Mouse (Mus musculus) ovary, postnatal 36 days (tissue): ENCODE measurements around the gene Pam.
"Not testable (repeated sequence)": the region's sequence is repeated elsewhere in the genome, so short reads cannot be mapped to it uniquely, and the experiment has no call there.

ENCODE experiments used
- DNase-seq: peaks from one replicate; pipeline ENCODE4 v3.0.0; 2022; ENCODE audit warnings: low spot score, mixed read lengths

The Pam gene

DNA sequence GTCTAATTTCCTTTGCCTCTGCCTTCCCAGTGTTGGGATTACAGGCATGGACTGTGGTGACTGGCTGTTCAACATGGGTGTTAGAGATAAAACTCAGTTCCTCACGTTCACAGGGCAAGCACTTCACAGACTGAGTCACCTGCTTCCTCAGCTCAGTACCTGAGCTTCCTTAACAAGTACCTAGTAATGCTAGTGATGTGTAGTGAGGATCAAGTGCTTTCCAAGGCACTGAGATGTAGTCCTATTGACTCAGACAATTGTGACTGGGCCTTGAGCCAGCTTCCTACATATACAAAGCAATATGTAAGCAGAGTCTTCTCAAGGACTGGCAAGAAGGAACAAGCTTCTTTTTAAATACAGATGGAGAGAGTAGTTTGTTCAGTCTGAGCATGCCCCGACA is 131.7 kb downstream of the Pam start:
- DNase-seq = no peak

DNA sequence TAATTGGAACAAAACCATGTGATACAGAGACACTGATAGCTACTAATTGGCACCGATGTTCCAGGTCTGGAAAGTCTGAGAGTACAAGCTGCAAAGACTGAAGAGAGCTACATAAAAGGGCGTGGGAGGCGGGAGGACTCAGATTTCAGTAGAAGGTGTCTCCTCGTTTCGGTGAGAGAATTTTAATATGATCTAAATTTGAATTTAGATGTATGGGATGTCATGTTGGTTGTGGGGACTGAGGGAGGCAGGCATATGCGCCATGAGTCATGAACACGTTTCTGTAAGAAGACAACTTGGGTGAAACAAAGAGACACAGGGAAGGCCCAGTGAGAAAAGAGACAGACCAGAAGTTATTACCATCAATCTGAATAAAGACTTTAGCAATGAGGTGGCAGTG is 133.3 kb downstream of the Pam start:
- DNase-seq = no peak

DNA sequence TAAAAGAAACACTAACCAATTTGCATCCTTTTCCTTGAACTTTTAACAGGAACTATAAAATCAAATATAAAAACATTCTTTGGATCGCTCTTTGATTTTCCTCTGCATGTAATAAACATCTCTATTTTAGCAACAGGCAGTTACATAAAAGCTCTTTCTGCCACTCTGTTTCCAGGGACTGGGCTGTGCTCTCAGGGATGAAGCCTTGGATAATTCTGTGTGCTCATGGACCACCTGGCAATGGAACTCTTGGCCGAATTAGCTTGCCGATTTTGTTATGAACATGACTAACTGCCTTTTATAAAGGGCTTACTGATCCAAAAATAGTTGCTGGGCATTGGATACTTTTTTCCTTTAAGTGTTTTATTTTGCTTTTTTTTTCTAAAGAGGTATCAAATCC is 134.8 kb downstream of the Pam start:
- DNase-seq = no peak

- no peak for DNase-seq
These were observed 135.3 kb downstream of the Pam start for GRCm38 (mm10) chr1:97960124-97960523.

GRCm38 (mm10) chr1:97958759-97959158 is 136.7 kb downstream of the Pam start:
- no peak for DNase-seq

DNA sequence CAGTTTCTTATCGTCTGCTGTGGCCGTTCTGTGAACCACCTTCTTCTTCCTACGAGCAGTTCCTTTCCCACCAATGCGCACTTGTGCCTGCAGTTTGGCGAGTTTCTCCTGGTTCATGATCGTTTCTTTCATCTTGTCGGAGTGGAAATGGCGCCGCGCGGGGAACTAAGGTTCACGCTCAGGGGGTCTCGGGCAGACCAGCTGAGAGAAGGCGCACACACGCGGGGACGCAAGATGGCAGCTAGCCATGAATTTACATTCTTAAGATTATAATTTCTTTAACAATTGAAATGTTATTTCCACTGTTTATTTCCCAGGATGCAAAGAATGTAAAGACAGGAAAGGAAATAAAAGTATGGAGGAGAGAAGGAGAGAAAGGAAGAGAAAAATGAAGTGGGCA is 146.2 kb downstream of the Pam start:
- DNase-seq = not testable (repeated sequence)

- DNase-seq = no peak
These were observed 148.3 kb downstream of the Pam start for GRCm38 (mm10) chr1:97947100-97947499.

DNA sequence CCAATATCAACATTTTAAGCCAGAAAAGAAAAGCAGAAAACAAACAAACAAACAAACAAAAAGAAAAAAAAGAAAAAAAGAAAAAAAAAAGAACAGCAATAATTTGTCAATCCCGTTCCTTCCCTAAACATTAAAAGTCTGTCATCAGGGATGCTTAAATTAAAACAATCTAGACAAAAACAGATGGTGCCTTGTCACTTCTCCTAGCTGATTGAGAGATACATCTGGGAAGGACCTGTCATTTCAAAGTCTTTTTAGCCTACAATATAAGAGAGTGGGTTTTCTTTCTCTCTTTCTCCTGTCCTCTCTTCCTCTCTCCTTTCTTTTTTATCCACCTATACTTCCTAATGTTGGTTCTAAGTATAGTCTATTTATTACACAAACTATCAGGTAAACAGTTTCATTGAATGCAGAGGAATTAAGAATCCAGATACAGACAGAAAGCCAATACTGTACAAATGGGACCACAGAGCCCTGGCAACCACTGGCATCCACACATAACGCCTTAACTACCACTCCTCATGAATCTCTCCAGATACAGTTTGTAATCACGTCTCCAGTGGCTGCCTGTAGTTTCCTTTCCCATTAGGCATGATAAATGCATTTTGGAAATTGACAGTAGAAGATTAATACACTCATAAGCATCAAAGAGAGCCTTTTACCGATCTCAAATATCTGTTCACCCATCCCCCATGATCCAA is 151.4 kb downstream of the Pam start:
- no peak for DNase-seq

- DNase-seq = no peak
These were observed 152.0 kb downstream of the Pam start for GRCm38 (mm10) chr1:97943402-97943801.

GRCm38 (mm10) chr1:97942966-97943365 is 152.5 kb downstream of the Pam start:
- no peak for DNase-seq

- DNase-seq = no peak
These were observed 156.9 kb downstream of the Pam start for GRCm38 (mm10) chr1:97938586-97938985.

DNA sequence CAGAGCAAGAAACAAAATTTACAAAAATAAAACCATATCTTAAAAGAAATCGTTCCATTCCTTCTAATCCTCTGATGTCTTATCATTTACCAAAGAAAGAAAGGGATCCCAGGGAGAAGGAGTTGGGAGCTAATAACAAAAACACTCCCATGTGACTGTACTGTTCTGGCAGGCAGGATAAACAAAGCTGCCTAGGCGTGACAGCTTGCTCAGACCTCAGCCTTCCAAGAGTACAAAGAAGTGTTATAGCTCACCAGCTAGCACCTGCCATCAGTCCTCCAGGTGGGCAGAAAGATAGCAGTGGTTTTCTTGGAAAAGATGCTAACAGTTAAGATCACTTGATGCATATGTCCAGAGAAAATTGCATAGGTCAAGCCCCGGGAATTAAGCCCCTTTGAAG is 157.4 kb downstream of the Pam start:
- DNase-seq = no peak

DNA sequence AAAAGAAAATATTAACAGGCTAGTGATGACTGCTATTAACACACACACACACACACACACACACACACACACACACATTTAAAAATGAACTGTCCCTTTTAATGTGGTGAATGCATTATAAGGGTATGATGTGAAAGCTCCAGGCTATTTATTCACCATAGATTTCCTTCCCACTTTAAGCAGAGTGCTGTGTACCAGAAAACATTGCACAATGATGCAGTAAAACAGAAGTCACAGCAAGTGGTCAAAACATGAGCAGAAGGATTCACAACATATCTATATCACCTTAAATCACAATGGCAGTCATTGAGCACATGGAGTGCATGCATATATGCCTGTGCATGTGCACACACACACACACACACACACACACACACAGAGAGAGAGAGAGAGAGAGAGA is 160.5 kb downstream of the Pam start:
- DNase-seq = no peak

DNA sequence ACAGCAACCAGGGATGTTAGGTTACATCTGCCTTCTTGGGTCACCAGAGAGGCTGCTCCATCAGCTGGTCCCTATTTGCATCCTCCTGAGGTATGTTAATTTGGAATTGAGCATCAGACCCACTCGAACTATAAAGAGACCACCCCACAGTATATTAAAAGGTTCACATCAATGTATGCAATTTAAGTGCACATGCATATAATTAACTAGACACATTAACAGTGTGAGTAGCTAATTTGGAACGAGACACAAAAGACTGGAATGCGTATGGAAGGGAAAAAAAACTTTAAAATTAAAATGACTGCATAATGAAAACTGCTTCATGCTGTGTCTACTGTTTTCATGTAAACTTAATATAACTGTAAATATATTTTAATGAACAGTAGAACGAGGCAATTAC is 164.2 kb downstream of the Pam start:
- DNase-seq = no peak

DNA sequence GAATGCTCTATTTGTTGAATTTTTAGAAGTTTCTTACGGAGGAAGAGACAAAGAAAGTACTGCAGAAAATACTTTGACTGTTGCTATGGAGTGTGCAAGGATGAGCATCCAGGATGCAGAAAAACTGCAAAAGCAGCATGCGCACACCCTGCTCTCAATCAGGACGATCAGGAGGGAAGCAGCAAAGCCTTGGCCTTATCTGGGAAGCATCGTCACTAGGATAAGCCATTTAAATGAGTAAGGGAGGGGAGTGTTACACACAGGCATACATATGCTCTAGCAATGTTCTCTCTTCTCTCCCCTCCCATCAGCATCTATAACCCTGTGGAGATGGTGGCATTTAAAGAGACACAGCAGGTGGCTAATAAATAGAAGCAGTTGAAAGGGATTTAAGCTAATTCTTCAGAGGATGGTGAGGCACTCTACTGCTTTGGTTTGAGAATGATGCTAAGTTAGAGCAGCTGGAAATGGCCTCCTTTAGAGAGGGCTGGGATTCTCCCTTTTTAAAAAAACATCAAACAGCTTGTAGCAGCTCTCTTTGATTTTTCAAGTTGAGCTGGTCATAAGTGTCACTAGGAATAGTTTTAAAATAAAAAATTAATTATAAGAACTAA is 165.9 kb downstream of the Pam start:
- no peak for DNase-seq

- no peak for DNase-seq
These were observed 168.7 kb downstream of the Pam start for GRCm38 (mm10) chr1:97926789-97927188.

DNA sequence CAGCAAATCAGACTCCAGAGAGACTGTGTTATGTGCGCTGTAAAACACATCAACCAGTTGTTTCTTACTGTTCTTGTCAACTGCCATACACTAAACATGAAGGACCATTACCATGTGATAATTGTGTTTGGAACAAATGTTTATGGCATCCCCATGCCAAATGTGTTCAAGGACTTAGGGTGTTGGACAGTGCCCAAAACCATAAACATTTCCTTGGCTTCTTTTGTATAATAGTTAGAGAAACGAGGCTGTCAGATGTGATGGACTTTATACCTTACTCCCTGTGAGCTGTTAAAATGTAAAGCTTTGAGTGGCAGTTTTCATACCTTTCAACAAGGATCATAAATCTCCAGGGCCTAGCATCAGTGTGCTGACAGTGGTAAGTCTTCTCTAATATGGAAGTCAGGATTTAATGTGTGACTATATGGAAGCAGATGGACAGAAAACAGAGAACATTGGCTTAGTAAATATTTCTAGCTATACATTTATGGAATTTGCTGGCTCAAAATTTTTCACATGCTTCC is 169.4 kb downstream of the Pam start:
- no peak for DNase-seq

GRCm38 (mm10) chr1:97922395-97922794 is 173.1 kb downstream of the Pam start:
- no peak for DNase-seq

DNA sequence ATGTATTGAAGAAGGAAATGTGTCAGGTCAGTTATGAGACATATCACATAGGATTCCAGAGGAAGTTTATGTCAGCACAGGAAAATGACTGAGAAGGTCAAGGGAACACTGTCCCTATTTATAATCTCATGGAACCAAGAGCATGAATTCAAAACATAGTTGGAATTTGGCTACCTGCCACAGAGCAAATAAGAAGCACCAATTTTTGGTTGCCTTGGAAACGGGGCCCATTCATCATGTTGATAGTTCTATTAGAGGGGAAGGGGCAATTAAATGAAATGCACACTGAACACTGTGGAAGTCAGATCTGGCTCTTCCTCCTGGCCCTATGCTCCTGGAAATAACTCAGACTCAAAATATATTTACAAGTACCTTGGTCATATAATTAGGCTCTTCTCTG is 173.6 kb downstream of the Pam start:
- DNase-seq = no peak

DNA sequence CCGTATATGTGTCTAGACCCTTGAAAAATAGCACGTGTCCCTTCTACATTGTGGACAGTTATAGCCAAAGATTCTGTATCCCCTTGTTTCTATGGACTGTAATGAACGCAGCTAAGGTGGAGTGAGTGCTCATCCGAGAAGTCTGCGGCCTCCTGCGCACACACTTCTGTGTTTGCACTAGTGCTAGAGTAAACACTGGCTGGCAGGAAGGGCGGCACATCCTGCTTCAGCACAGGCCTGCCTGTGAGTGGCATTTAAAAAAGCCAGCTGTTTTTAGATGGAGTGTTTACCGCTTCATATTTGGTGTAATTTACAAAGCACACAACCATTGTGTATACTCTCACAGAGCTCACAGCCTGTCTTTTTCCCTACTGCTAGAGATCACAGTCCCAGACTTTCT is 177.0 kb downstream of the Pam start:
- no peak for DNase-seq

DNA sequence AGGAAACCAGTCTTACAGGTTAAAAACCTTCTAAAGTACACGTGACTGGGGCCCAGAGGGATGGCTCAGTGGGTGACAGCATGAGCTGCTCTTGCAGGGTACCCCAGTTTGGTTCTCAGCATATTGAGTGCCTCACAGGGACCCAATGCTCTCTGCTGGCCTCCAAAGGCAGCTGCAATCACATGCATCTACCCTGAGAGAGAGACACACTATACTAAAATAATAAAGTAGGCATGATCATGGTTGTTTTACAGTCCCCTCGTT is 178.5 kb downstream of the Pam start:
- no peak for DNase-seq

GRCm38 (mm10) chr1:97916218-97916970 is 179.1 kb downstream of the Pam start:
- DNase-seq = no peak

- no peak for DNase-seq
These were observed 179.7 kb downstream of the Pam start for GRCm38 (mm10) chr1:97915726-97916125.
